Mouse (Mus musculus) forebrain, embryonic 15.5 days (tissue): ENCODE results near the gene Ryr2. TPM values are rescaled to one million over a fixed set of nuclear protein-coding genes. Genes with fewer than 3 reads are reported as not detected.
A peak's percentile ranks its signal among the peaks of the same experiment; 100 is the strongest.
"Not testable (repeated sequence)": the region's sequence is repeated elsewhere in the genome, so short reads cannot be mapped to it uniquely, and the experiment has no call there.

Source experiments
- ATAC-seq: fragments of 200-750 bp; cut with Nextera tagmentation; replicated peaks from 2 replicates; pipeline ENCODE4 v1.8.0; 2017; ENCODE audit warnings: mild to moderate bottlenecking, moderate TSS enrichment, moderate library complexity
- H3K27ac ChIP-seq: fragments of 300-500 bp; sonication (generic); replicated peaks from 2 replicates; pipeline ENCODE4 v1.5.1; 2015; ENCODE audit warnings: mild to moderate bottlenecking, inconsistent platforms
- H3K27me3 ChIP-seq: fragments of 300-500 bp; sonication (generic); 2 replicates; pipeline ENCODE4 v1.6.1; 2015; ENCODE audit warnings: inconsistent platforms
- H3K36me3 ChIP-seq: fragments of 300-500 bp; sonication (generic); 2 replicates; pipeline ENCODE4 v1.6.1; 2015; ENCODE audit warnings: mild to moderate bottlenecking, inconsistent platforms
- H3K4me1 ChIP-seq: fragments of 300-500 bp; sonication (generic); 2 replicates; pipeline ENCODE4 v1.6.1; 2015; ENCODE audit warnings: inconsistent platforms
- H3K4me2 ChIP-seq: fragments of 300-500 bp; sonication (generic); replicated peaks from 2 replicates; pipeline ENCODE4 v1.6.1; 2015; ENCODE audit warnings: mild to moderate bottlenecking, inconsistent platforms
- H3K4me3 ChIP-seq: fragments of 300-500 bp; sonication (generic); 2 replicates; pipeline ENCODE4 v1.5.1; 2015; ENCODE audit warnings: mild to moderate bottlenecking, inconsistent platforms
- H3K9ac ChIP-seq: fragments of 300-500 bp; sonication (generic); replicated peaks from 2 replicates; pipeline ENCODE4 v1.6.1; 2015; ENCODE audit warnings: mild to moderate bottlenecking, inconsistent platforms
- H3K9me3 ChIP-seq: fragments of 300-500 bp; sonication (generic); 2 replicates; pipeline ENCODE4 v1.6.1; 2016; ENCODE audit warnings: inconsistent platforms
- WGBS: fragments of 180-500 bp; shearing (Covaris S2); methylation state at CpG from one replicate; pipeline ENCODE4 v1.1.7; 2015; ENCODE audit warnings: mixed read lengths; 5-methylcytosine and 5-hydroxymethylcytosine counted together
- polyA plus RNA-seq: library from polyadenylated mRNA; unstranded; fragments of >200 nt; fragmentation: Nextera tagmentation; extraction: Ambion mirVana; gene quantifications from 2 replicates; pipeline ENCODE4 v1.2.1, GENCODE M21; 2015

Ryr2 gene
- polyA plus RNA-seq, 1 experiment from 2014 or later: 1.5 TPM

GRCm38 (mm10) chr13:11644846-11645245 is 461.9 kb downstream of the Ryr2 start:
- WGBS: 94% methylated on average over 1 of the region's 1 CpGs
- Histone ChIP-seq H3K36me3 (no peaks in the 10 kb centered on the region), H3K4me3 (no peak overlapping the region), H3K27ac (no peak overlapping the region), H3K27me3 (no peaks in the 10 kb centered on the region), H3K4me1 (no peaks in the 10 kb centered on the region), H3K9ac (no peak overlapping the region), H3K9me3 (no peaks in the 10 kb centered on the region), H3K4me2 (no peak overlapping the region)
- no peak for ATAC-seq

- no peak for ATAC-seq
- WGBS: 85% methylated on average over 5 of the region's 5 CpGs
- H3K9ac ChIP-seq: no peak overlapping the region
Measured at GRCm38 (mm10) chr13:11636383-11636782, 470.4 kb downstream of the Ryr2 start.

GRCm38 (mm10) chr13:11624513-11624912 is 482.2 kb downstream of the Ryr2 start:
- WGBS: 77% methylated on average over 7 of the region's 7 CpGs
- Histone ChIP-seq H3K4me2 (no peak overlapping the region), H3K27ac (no peak overlapping the region), H3K9ac (no peak overlapping the region), H3K9me3 (no peaks in the 10 kb centered on the region), H3K27me3 (no peaks in the 10 kb centered on the region), H3K4me1 (no peaks in the 10 kb centered on the region), H3K4me3 (no peak overlapping the region), H3K36me3 (no peaks in the 10 kb centered on the region)
- ATAC-seq: no peak

More at GRCm38 (mm10) chr13:11636383-11636782, 470.4 kb downstream of the Ryr2 start:
- H3K27me3 ChIP-seq: no peaks in the 10 kb centered on the region
- no peak overlapping the region for H3K4me2 ChIP-seq
- no peaks in the 10 kb centered on the region for H3K4me1 ChIP-seq
- H3K27ac ChIP-seq: no peak overlapping the region
- H3K4me3 ChIP-seq: no peak overlapping the region
- no peaks in the 10 kb centered on the region for H3K9me3 ChIP-seq
- H3K36me3 ChIP-seq: no peaks in the 10 kb centered on the region

GRCm38 (mm10) chr13:11595431-11595830 is 511.3 kb downstream of the Ryr2 start:
- Histone ChIP-seq H3K9ac (no peak overlapping the region), H3K27me3 (no peaks in the 10 kb centered on the region), H3K4me1 (no peaks in the 10 kb centered on the region), H3K4me3 (no peak overlapping the region), H3K9me3 (no peaks in the 10 kb centered on the region), H3K27ac (no peak overlapping the region), H3K4me2 (no peak overlapping the region), H3K36me3 (no peaks in the 10 kb centered on the region)
- 92% methylated on average over 9 of the region's 9 CpGs for WGBS
- ATAC-seq: no peak

- WGBS: 92% methylated on average over 7 of the region's 7 CpGs
- no peaks in the 10 kb centered on the region for H3K9me3 ChIP-seq
- no peak for ATAC-seq
- H3K36me3 ChIP-seq: no peaks in the 10 kb centered on the region
- no peaks in the 10 kb centered on the region for H3K27me3 ChIP-seq
- H3K27ac ChIP-seq: no peak overlapping the region
- no peak overlapping the region for H3K4me2 ChIP-seq
- no peaks in the 10 kb centered on the region for H3K4me1 ChIP-seq
- H3K9ac ChIP-seq: no peak overlapping the region
- no peak overlapping the region for H3K4me3 ChIP-seq
Measured at GRCm38 (mm10) chr13:11585283-11585682, 521.5 kb downstream of the Ryr2 start.

- H3K4me2 ChIP-seq: no peak overlapping the region
- no peaks in the 10 kb centered on the region for H3K36me3 ChIP-seq
- no peak overlapping the region for H3K4me3 ChIP-seq
- no peaks in the 10 kb centered on the region for H3K4me1 ChIP-seq
- no peak overlapping the region for H3K9ac ChIP-seq
- WGBS: 98% methylated on average over 1 of the region's 2 CpGs
- no peak for ATAC-seq
- no peak overlapping the region for H3K27ac ChIP-seq
- H3K27me3 ChIP-seq: no peaks in the 10 kb centered on the region
- no peaks in the 10 kb centered on the region for H3K9me3 ChIP-seq
Measured at GRCm38 (mm10) chr13:11572552-11572951, 534.2 kb downstream of the Ryr2 start.

GRCm38 (mm10) chr13:11567376-11567775 is 539.4 kb downstream of the Ryr2 start:
- Histone ChIP-seq H3K9me3 (no peaks in the 10 kb centered on the region), H3K9ac (no peak overlapping the region), H3K4me1 (no peaks in the 10 kb centered on the region), H3K4me3 (no peak overlapping the region), H3K27ac (no peak overlapping the region), H3K27me3 (no peaks in the 10 kb centered on the region), H3K36me3 (no peaks in the 10 kb centered on the region), H3K4me2 (no peak overlapping the region)
- ATAC-seq: no peak

GRCm38 (mm10) chr13:11566486-11566885 is 540.3 kb downstream of the Ryr2 start:
- Histone ChIP-seq H3K36me3 (no peaks in the 10 kb centered on the region), H3K4me2 (no peak overlapping the region), H3K4me1 (no peaks in the 10 kb centered on the region), H3K9me3 (no peaks in the 10 kb centered on the region), H3K27me3 (no peaks in the 10 kb centered on the region), H3K9ac (no peak overlapping the region), H3K27ac (no peak overlapping the region), H3K4me3 (no peak overlapping the region)
- ATAC-seq: no peak
- WGBS: 64% methylated on average over 9 of the region's 9 CpGs

- Histone ChIP-seq H3K4me2 (no peak overlapping the region), H3K36me3 (no peaks in the 10 kb centered on the region), H3K9ac (no peak overlapping the region), H3K4me3 (no peak overlapping the region), H3K27me3 (no peaks in the 10 kb centered on the region), H3K9me3 (no peaks in the 10 kb centered on the region), H3K4me1 (no peaks in the 10 kb centered on the region), H3K27ac (no peak overlapping the region)
- ATAC-seq: peak; percentile 91
- WGBS: 37% methylated on average over 1 of the region's 1 CpGs
Measured at GRCm38 (mm10) chr13:11563224-11564024, 543.3 kb downstream of the Ryr2 start.

GRCm38 (mm10) chr13:11549644-11550043 is 557.1 kb downstream of the Ryr2 start:
- no peak overlapping the region for H3K27ac ChIP-seq
- H3K4me3 ChIP-seq: no peak overlapping the region
- no peaks in the 10 kb centered on the region for H3K27me3 ChIP-seq
- no peak for ATAC-seq
- H3K4me2 ChIP-seq: no peak overlapping the region
- H3K9me3 ChIP-seq: no peaks in the 10 kb centered on the region
- H3K36me3 ChIP-seq: no peaks in the 10 kb centered on the region
- no peak overlapping the region for H3K9ac ChIP-seq
- H3K4me1 ChIP-seq: no peaks in the 10 kb centered on the region
- WGBS: 97% methylated on average over 3 of the region's 3 CpGs

- H3K9me3 ChIP-seq, H3K27ac ChIP-seq, H3K4me2 ChIP-seq, ATAC-seq, H3K9ac ChIP-seq, H3K36me3 ChIP-seq, H3K4me1 ChIP-seq, H3K27me3 ChIP-seq, H3K4me3 ChIP-seq: not testable (repeated sequence)
- WGBS: 88% methylated on average over 15 of the region's 15 CpGs
Measured at GRCm38 (mm10) chr13:11549136-11549535, 557.6 kb downstream of the Ryr2 start.

GRCm38 (mm10) chr13:11545841-11546240 is 560.9 kb downstream of the Ryr2 start:
- ATAC-seq: no peak
- H3K4me3 ChIP-seq: no peak overlapping the region
- H3K9me3 ChIP-seq: no peaks in the 10 kb centered on the region
- no peaks in the 10 kb centered on the region for H3K36me3 ChIP-seq
- H3K9ac ChIP-seq: no peak overlapping the region
- no peaks in the 10 kb centered on the region for H3K27me3 ChIP-seq
- no peak overlapping the region for H3K4me2 ChIP-seq
- 46% methylated on average over 7 of the region's 7 CpGs for WGBS
- H3K27ac ChIP-seq: no peak overlapping the region
- no peaks in the 10 kb centered on the region for H3K4me1 ChIP-seq

GRCm38 (mm10) chr13:11542546-11542945 is 564.2 kb downstream of the Ryr2 start:
- Histone ChIP-seq H3K27ac (no peak overlapping the region), H3K4me2 (no peak overlapping the region), H3K9ac (no peak overlapping the region), H3K27me3 (no peaks in the 10 kb centered on the region), H3K36me3 (no peaks in the 10 kb centered on the region), H3K4me3 (no peak overlapping the region), H3K9me3 (no peaks in the 10 kb centered on the region), H3K4me1 (no peaks in the 10 kb centered on the region)
- 92% methylated on average over 3 of the region's 3 CpGs for WGBS
- no peak for ATAC-seq
